Mouse (Mus musculus) testis, adult 2 months (tissue): ENCODE measurements around the gene Hbs1l.

Source experiments
- CTCF ChIP-seq: fragments of 200-500 bp; IDR thresholded peaks from 2 replicates; pipeline ENCODE4 v1.5.1; 2012; ENCODE audit warnings: low read depth, mild to moderate bottlenecking, inconsistent platforms, low read length, moderate library complexity; ENCODE audit not compliant: control insufficient read depth, insufficient read depth, insufficient replicate concordance
- POLR2A ChIP-seq: fragments of 200-500 bp; IDR thresholded peaks from 2 replicates; pipeline ENCODE4 v1.6.1; 2012; ENCODE audit warnings: low read depth, mild to moderate bottlenecking, inconsistent platforms, low read length, moderate library complexity; ENCODE audit not compliant: control insufficient read depth

- no peak for TF ChIP-seq CTCF
- TF ChIP-seq POLR2A: no peak
Measured at GRCm38 (mm10) chr10:21391286-21391685, 95.5 kb downstream of the Hbs1l start.
